Mouse (Mus musculus) gastrocnemius, postnatal 10 days (tissue): ENCODE measurements around the gene Slc43a1. TPM values are rescaled to one million over a fixed set of nuclear protein-coding genes. Genes with fewer than 3 reads are reported as not detected.
"Not testable (repeated sequence)": the region's sequence is repeated elsewhere in the genome, so short reads cannot be mapped to it uniquely, and the experiment has no call there.

ENCODE experiments used
- DNase-seq: peaks from one replicate; pipeline ENCODE4 v3.0.0; 2021; ENCODE audit warnings: mixed read lengths
- total RNA-seq, 2 experiments: library from RNA; stranded (reverse); gene quantifications; 2 replicates each; pipeline ENCODE4 v1.2.3; 2021

Slc43a1 gene
- total RNA-seq, 2 experiments from 2014 or later = 6.4 to 6.7 TPM

DNA sequence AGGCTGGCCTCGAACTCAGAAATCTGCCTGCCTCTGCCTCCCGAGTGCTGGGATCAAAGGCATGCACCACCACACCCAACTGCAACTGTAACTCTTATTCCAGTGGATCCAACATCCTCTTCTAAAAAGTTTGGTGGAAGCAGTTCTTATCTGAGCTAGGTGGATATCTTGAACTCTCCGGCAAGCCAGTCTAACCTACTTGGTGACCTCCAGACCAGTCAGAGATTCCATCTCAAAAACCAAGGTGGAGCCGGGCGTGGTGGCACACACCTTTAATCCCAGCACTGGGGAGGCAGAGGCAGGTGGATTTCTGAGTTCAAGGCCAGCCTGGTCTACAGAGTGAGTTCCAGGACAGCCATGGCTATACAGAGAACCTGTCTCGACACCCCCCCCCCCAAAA lies 58.0 kb downstream of the Slc43a1 start:
- not testable (repeated sequence) for DNase-seq

DNA sequence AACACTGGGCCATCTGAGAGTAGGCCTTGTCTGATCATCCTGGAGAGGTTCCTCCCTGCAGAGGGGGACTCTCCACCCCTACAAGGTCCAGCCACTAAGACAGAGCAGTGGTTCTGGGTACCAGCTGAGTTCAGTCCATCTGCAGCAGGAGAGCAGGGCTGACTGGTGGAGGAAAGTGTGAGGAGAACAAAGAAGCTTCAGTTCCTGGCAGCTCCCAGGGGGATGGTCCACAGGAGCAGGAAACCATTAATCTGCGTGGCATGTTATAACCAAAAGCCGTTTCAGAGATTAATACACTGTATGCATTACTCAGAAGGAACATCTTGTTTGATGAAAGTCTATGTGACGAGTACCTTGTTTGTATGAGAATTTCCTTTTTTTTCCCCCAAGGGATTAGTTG lies 74.1 kb downstream of the Slc43a1 start:
- no peak for DNase-seq

Other genes with a start within 250 kb of the Slc43a1 start
- 10 to 100 TPM; 54.4 to 68.8 TPM for gene Ctnnd1, start 188.1 kb upstream of the Slc43a1 start, total RNA-seq
- under 1 TPM in 1 of 2 experiments, not detected in 1; 0.09 TPM for gene Btbd18, start 179.8 kb upstream of the Slc43a1 start, total RNA-seq
- gene Selenoh, start 168.1 kb upstream of the Slc43a1 start, total RNA-seq = 10 to 100 TPM; 25.4 to 26.7 TPM
- not detected for gene Gm28635, start 160.8 kb upstream of the Slc43a1 start, total RNA-seq
- gene Med19, start 160.4 kb upstream of the Slc43a1 start, total RNA-seq = 10 to 100 TPM; 11.0 to 13.6 TPM
- 10 to 100 TPM; 50.4 to 50.7 TPM for gene Tmx2, start 159.7 kb upstream of the Slc43a1 start, total RNA-seq
- gene Zdhhc5, start 123.7 kb upstream of the Slc43a1 start, total RNA-seq = 10 to 100 TPM; 42.7 to 47.9 TPM
- gene Clp1, start 111.5 kb upstream of the Slc43a1 start, total RNA-seq = 1 to 10 TPM; 4.6 to 5.3 TPM
- 1 to 10 TPM in 1 of 2 experiments, under 1 TPM in 1; 0.49 to 1.4 TPM for gene Ypel4, start 104.8 kb upstream of the Slc43a1 start, total RNA-seq
- 1 to 10 TPM in 1 of 2 experiments, under 1 TPM in 1; 0.77 to 1.4 TPM for gene Gm19426, start 95.2 kb upstream of the Slc43a1 start, total RNA-seq
- gene Serping1, start 63.4 kb upstream of the Slc43a1 start, total RNA-seq = 10 to 100 TPM; 74.7 to 84.1 TPM
- 10 to 100 TPM in 1 of 2 experiments, 1 to 10 TPM in 1; 7.2 to 10.0 TPM for gene Ube2l6, start 40.0 kb upstream of the Slc43a1 start, total RNA-seq
- gene Smtnl1, start 16.2 kb upstream of the Slc43a1 start, total RNA-seq = 10 to 100 TPM; 64.0 to 71.1 TPM
- gene Timm10, start 11.9 kb upstream of the Slc43a1 start, total RNA-seq = 10 to 100 TPM; 42.9 to 46.1 TPM
- 1 to 10 TPM; 1.0 TPM for gene Rtn4rl2, start 47.9 kb downstream of the Slc43a1 start, total RNA-seq
- gene Slc43a3, start 97.7 kb downstream of the Slc43a1 start, total RNA-seq = 10 to 100 TPM; 18.9 to 20.0 TPM
- gene Prg2, start 141.6 kb downstream of the Slc43a1 start, total RNA-seq = 1 to 10 TPM in 1 of 2 experiments, not detected in 1; 4.8 TPM
- gene Prg3, start 149.4 kb downstream of the Slc43a1 start, total RNA-seq = not detected
- gene Ssrp1, start 198.4 kb downstream of the Slc43a1 start, total RNA-seq = 10 to 100 TPM; 50.9 to 66.6 TPM
- gene P2rx3, start 198.6 kb downstream of the Slc43a1 start, total RNA-seq = under 1 TPM; 0.88 to 0.92 TPM
- gene Tnks1bp1, start 209.2 kb downstream of the Slc43a1 start, total RNA-seq = 10 to 100 TPM; 52.1 to 69.1 TPM